Mouse (Mus musculus) stomach, embryonic 16.5 days (tissue): Measurements from ENCODE around the gene Plppr3. TPM values are rescaled to one million over a fixed set of nuclear protein-coding genes. Genes with fewer than 3 reads are reported as not detected.
"Not testable (repeated sequence)": the region's sequence is repeated elsewhere in the genome, so short reads cannot be mapped to it uniquely, and the experiment has no call there.

ENCODE experiments used
- ATAC-seq: fragments of 200-750 bp; cut with Nextera tagmentation; 2 replicates; pipeline ENCODE4 v1.8.0; 2017; ENCODE audit warnings: moderate number of reproducible peaks, moderate TSS enrichment; ENCODE audit not compliant: insufficient read depth, low FRiP score
- H3K27ac ChIP-seq: fragments of 300-500 bp; sonication (generic); 2 replicates; pipeline ENCODE4 v1.5.1; 2014; ENCODE audit warnings: low read length
- H3K27me3 ChIP-seq: fragments of 300-500 bp; sonication (generic); 2 replicates; pipeline ENCODE4 v1.6.1; 2014; ENCODE audit warnings: low read length, control low read depth, mixed read lengths; ENCODE audit not compliant: control insufficient read depth, insufficient read depth
- H3K36me3 ChIP-seq: fragments of 300-500 bp; sonication (generic); 2 replicates; pipeline ENCODE4 v1.6.1; 2014; ENCODE audit warnings: low read length; ENCODE audit not compliant: control insufficient read depth, insufficient read depth
- H3K4me1 ChIP-seq: fragments of 300-500 bp; sonication (generic); 2 replicates; pipeline ENCODE4 v1.6.1; 2014; ENCODE audit warnings: low read length, control low read depth, mixed read lengths; ENCODE audit not compliant: control insufficient read depth, insufficient read depth
- H3K4me2 ChIP-seq: fragments of 300-500 bp; sonication (generic); 2 replicates; pipeline ENCODE4 v1.6.1; 2014; ENCODE audit warnings: low read depth, low read length, mixed read lengths
- H3K4me3 ChIP-seq: fragments of 300-500 bp; sonication (generic); replicated peaks from 2 replicates; pipeline ENCODE4 v1.5.1; 2014; ENCODE audit warnings: mild to moderate bottlenecking, low read length
- H3K9ac ChIP-seq: fragments of 300-500 bp; sonication (generic); 2 replicates; pipeline ENCODE4 v1.6.1; 2014; ENCODE audit warnings: low read length
- H3K9me3 ChIP-seq: fragments of 300-500 bp; sonication (generic); replicated peaks from 2 replicates; pipeline ENCODE4 v1.6.1; 2016; ENCODE audit warnings: low read length, control low read depth; ENCODE audit not compliant: control insufficient read depth
- WGBS: fragments of 180-500 bp; shearing (Covaris S2); extraction: QIAGEN DNeasy Blood & Tissue Kit; methylation state at CpG from one replicate; pipeline ENCODE4 v1.1.7; 2014; 5-methylcytosine and 5-hydroxymethylcytosine counted together
- polyA plus RNA-seq: library from polyadenylated mRNA; unstranded; fragments of >200 nt; fragmentation: Nextera tagmentation; extraction: Ambion mirVana; gene quantifications from 2 replicates; pipeline ENCODE4 v1.2.1, GENCODE M21; 2015

The Plppr3 gene
- polyA plus RNA-seq, 1 experiment from 2014 or later: 28.7 TPM

DNA sequence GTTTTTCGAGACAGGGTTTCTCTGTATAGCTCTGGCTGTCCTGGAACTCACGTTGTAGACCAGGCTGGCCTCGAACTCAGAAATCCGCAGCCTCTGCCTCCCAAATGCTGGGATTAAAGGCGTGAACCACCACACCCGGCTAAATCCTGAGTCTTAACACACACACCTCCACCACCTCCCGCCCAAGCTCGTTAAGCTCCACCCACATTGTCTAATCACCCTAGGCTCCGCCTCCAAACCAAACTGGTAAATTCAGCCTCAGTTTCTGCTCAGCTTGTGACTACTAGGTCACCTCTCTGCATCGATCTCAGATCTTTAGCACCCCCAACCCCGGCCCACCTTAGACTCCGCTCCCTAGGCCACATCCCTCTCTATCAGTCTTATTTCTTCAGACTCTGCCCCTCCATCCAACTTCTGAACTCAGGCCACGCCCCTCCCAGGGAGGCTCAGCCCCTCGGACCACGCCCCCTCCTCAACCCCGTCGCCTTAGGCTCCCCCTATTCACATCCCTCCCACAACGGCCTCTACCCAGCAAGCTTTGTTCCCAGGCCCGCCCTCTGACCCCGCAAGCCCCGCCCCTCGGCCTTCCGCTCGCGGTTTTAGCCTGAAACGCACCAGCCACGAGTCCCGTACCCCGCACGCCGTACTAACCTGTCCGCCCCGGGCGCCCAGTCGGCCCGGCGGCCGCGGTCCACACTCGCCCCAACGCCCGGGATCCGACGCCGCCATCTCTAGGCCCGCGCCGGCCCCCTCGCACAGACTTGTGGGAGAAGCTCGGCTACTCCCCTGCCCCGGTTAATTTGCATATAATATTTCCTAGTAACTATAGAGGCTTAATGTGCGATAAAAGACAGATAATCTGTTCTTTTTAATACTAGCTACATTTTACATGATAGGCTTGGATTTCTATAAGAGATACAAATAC, 34.0 kb upstream of the Plppr3 start, which contains the start of gene Med16:
TSS of gene Med16 (minus strand) at position 757 of the 925 bp plus-strand sequence.
- H3K36me3 ChIP-seq: peaks cover 30% of the 10 kb centered on the region

DNA sequence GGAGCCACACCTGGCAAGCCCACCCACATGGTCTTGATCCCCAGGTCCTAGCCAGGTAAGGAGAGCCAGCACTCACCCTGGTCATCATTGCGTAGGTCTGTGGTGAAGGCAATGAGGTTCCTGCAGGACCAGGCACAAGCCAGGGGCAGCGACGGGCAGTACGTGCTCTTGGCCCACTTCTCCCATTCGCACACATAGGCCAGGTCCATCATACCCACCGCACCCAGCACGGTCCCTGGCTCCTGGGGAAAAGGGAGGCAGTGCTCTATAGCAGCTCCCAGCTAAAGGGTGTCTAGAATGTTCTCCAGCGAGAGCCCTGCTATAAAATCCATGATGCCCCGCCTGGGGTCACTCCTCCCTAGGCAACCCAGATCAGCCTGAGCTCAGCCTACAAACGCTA, 33.0 kb upstream of the Plppr3 start:
- Histone ChIP-seq H3K36me3 (peaks cover 33% of the 10 kb centered on the region), H3K9ac (no peak overlapping the region), H3K4me3 (no peak overlapping the region), H3K27ac (no peak overlapping the region), H3K9me3 (no peaks in the 10 kb centered on the region), H3K27me3 (no peaks in the 10 kb centered on the region), H3K4me1 (peaks cover 6% of the 10 kb centered on the region; the same call in 1 of the 2 replicates), H3K4me2 (no peak overlapping the region)
- 91% methylated on average over 10 of the region's 10 CpGs for WGBS
- ATAC-seq: no peak

More for the DNA sequence above, 34.0 kb upstream of the Plppr3 start, which contains the start of gene Med16:
- WGBS: 1% methylated on average over 52 of the region's 52 CpGs
- Histone ChIP-seq H3K4me3 (peak within 1 kb of the TSS; percentile 62), H3K9ac (peak within 1 kb of the TSS; percentile 84), H3K4me1 (peaks cover 6% of the 10 kb centered on the region), H3K27me3 (no peaks in the 10 kb centered on the region), H3K9me3 (no peaks in the 10 kb centered on the region), H3K4me2 (peak within 1 kb of the TSS; percentile 53), H3K27ac (peak within 1 kb of the TSS; percentile 93)
- peak; percentile 97 for ATAC-seq

DNA sequence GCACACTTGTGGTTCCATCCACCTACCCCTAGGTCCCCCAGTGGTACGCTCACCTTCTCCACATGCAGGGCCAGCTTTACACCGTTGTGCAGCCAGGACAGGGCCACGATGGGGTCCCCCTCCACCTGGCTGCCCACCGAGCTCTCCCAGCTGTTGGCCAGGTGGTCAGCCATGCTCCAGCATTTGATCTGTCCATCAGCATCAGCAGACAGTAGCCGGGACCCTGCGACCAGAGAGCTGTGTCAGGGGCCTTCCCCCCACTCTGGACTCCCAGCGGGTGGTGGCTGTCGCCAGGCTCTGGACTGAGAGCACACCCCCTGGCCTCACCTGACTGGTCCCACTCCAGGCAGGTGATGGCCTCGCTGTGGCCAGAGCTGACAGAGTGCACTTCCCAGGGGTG, 32.3 kb upstream of the Plppr3 start:
- H3K36me3 ChIP-seq: peaks cover 31% of the 10 kb centered on the region
- no peak overlapping the region for H3K27ac ChIP-seq
- 92% methylated on average over 9 of the region's 9 CpGs for WGBS
- no peaks in the 10 kb centered on the region for H3K9me3 ChIP-seq
- no peak overlapping the region for H3K4me2 ChIP-seq
- no peak overlapping the region for H3K4me3 ChIP-seq
- no peak for ATAC-seq
- H3K4me1 ChIP-seq: peaks cover 6% of the 10 kb centered on the region; the same call in 1 of the 2 replicates
- H3K9ac ChIP-seq: no peak overlapping the region
- no peaks in the 10 kb centered on the region for H3K27me3 ChIP-seq

DNA sequence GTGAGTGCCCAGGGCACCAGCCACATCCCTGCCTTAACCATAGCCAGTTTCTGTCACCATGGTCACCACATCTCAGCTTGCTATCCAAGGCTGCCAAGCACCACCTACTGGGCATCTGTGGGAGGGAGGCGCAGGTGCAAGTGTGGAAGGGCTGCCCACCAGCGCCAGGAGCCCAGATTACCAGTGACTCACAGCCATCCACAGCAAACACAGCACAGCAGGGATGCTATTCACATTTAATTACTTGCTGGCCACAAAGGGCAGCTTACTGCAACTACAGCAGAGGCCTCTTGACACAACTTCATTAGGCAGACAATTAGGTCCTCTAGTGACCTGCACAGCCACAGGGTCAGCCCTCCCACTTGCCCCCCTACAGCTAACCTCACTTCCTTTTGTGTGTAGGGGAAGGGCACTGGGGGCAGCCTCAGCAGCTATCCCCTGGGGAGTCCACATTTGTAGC, 26.5 kb upstream of the Plppr3 start:
- no peak overlapping the region for H3K4me2 ChIP-seq
- H3K4me1 ChIP-seq: no peaks in the 10 kb centered on the region
- no peaks in the 10 kb centered on the region for H3K27me3 ChIP-seq
- H3K9me3 ChIP-seq: no peaks in the 10 kb centered on the region
- H3K4me3 ChIP-seq: no peak overlapping the region
- no peak overlapping the region for H3K9ac ChIP-seq
- 72% methylated on average over 2 of the region's 2 CpGs for WGBS
- no peak overlapping the region for H3K27ac ChIP-seq
- H3K36me3 ChIP-seq: peaks cover 24% of the 10 kb centered on the region
- ATAC-seq: no peak

DNA sequence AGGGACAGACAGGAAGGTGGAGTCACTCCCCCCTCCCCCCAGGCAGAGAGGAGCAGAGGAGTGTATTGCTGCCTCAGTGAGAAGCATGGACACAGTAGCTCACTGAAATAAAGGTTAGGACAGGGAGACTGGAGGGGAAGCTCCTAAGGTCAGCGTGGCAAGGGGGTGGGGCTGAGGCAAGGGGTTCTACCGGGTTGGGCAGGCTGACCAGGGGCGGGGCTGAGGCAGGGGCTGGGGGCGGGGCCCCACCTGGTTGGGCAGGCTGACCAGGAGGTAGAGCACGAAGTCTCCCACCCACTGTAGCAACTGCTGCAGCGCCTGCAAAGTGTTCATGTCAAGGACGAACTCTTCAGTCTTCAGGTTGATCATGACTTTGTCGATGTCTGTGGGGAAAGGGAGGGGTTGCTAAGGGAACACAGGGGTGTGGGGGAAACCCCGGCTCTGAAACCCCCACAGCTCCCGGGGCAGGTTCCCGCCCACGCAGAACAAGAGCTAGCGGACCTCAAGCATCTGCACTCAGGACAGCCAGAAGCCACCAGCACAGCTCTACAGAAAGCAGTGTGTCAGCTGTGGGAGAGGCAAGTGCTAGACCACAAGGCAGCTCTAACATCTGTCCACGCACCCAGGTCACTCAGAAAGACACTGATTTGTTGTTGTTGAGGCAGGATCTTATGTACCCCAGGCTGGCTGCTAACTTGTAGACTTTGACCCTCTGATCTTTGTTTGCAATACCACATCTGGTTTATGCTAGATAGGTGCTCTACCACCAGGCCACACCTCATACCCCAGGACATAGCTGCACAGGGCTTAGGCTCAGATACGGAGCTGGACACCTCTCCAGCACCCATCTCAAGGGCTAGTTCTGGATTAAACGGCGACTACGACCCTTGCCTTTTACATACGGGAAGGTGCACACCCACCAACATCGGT, 23.1 kb upstream of the Plppr3 start:
- Histone ChIP-seq H3K27me3 (no peaks in the 10 kb centered on the region), H3K4me1 (no peaks in the 10 kb centered on the region), H3K9me3 (no peaks in the 10 kb centered on the region), H3K4me3 (no peak overlapping the region), H3K27ac (no peak overlapping the region), H3K4me2 (no peak overlapping the region), H3K9ac (no peak overlapping the region; the same call in 1 of the 2 replicates), H3K36me3 (peaks cover 10% of the 10 kb centered on the region)
- ATAC-seq: 0 out of 2 replicates have a peak, but pooled peaks have one; percentile 12
- 45% methylated on average over 20 of the region's 20 CpGs for WGBS

DNA sequence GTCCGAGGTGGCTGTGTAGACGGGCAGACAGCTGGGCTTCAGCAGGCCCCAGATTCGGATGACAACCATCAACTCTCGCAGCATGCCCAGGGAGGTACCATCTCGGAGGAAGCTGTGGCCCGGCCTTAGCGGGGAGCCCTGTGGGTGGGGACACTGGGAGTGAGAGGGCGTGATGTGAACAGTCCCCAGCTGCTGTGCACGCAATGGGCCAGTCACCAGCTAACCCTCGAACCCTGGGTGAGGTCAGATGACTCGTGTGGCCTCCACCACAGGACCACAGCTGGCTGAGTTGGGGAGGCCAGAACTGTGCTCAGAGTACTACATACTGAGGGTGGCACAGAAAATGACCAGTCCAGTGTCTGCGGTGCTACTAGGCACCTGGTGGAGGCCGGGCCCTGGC, 22.4 kb upstream of the Plppr3 start:
- 86% methylated on average over 13 of the region's 13 CpGs for WGBS
- no peak overlapping the region for H3K4me2 ChIP-seq
- H3K9me3 ChIP-seq: no peaks in the 10 kb centered on the region
- no peaks in the 10 kb centered on the region for H3K4me1 ChIP-seq
- no peaks in the 10 kb centered on the region for H3K27me3 ChIP-seq
- no peak overlapping the region for H3K27ac ChIP-seq
- H3K9ac ChIP-seq: no peak overlapping the region
- ATAC-seq: no peak
- H3K4me3 ChIP-seq: no peak overlapping the region
- H3K36me3 ChIP-seq: peaks cover 7% of the 10 kb centered on the region

DNA sequence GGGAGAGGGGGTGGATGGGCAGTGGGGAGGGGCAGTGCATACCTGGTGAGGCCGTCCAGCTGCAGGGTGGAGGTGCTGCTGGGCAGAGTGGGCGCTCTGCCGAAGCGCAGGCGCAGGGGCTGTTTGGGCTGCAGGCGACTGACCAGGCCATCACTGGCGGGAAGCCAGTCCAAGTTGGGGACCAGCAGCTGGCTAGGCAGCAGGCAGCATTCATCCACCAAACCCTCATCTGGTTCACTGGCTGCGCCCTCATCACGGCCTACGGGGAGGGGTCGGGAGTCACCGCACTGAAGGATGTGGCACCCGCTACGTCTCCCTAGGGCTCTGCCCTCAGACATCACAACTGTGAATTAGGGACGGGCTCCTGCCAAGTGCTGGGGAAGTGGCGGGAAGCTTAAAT, 21.9 kb upstream of the Plppr3 start:
- H3K27me3 ChIP-seq: no peaks in the 10 kb centered on the region
- no peak overlapping the region for H3K27ac ChIP-seq
- H3K36me3 ChIP-seq: peaks cover 7% of the 10 kb centered on the region; the same call in 1 of the 2 replicates
- H3K9ac ChIP-seq: no peak overlapping the region
- no peak for ATAC-seq
- H3K4me1 ChIP-seq: no peaks in the 10 kb centered on the region
- no peak overlapping the region for H3K4me2 ChIP-seq
- H3K4me3 ChIP-seq: no peak overlapping the region
- 89% methylated on average over 16 of the region's 16 CpGs for WGBS
- H3K9me3 ChIP-seq: no peaks in the 10 kb centered on the region

DNA sequence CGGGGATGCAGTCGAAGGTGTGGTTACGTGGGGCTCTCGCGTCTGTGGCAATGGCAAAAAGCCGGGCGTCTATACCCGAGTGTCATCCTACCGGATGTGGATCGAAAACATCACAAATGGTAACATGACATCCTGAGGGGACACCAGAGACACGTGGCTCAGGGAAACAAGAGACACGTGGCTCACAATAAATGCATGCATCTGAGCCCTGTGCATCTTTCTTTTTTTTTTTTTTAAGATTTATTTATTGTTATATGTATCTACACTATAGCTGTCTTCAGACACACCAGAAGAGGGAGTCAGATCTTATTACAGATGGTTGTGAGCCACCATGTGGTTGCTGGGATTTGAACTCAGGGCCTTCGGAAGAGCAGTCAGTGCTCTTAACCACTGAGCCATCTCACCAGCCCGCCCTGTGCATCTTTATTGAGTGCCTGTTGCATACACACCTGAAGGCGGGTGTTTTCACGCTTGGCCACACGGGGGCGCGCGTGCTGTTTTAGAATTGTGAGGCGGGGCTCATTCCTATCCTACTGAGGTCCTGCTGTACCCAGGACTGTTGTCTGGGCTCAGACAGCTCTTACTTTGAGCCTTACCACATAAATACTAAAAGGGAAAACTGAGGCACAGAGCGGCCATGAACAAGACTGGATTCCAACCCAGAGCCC, 18.2 kb upstream of the Plppr3 start:
- H3K9ac ChIP-seq, H3K4me2 ChIP-seq, H3K4me3 ChIP-seq, H3K4me1 ChIP-seq, H3K27me3 ChIP-seq, H3K36me3 ChIP-seq, H3K27ac ChIP-seq, H3K9me3 ChIP-seq: not testable (repeated sequence)
- ATAC-seq: peak; percentile 41; the same call in 1 of the 2 replicates
- WGBS: 44% methylated on average over 22 of the region's 22 CpGs
